Mouse (Mus musculus) spleen, adult 2 months (tissue): ENCODE results near the gene Gm28043.

Experiments used
- CTCF ChIP-seq: fragments of 200-500 bp; IDR thresholded peaks from 2 replicates; pipeline ENCODE4 v1.5.1; 2011; ENCODE audit warnings: mild to moderate bottlenecking, inconsistent platforms; ENCODE audit not compliant: insufficient read depth, insufficient read length, insufficient replicate concordance; ENCODE audit errors: extremely low read depth
- POLR2A ChIP-seq: fragments of 200-500 bp; IDR thresholded peaks from 2 replicates; pipeline ENCODE4 v1.6.1; 2011; ENCODE audit warnings: low read depth, low read length, inconsistent platforms

GRCm38 (mm10) chr17:29595891-29596770 lies 18.5 kb upstream of the Gm28043 start:
- TF ChIP-seq CTCF (no peak), POLR2A (no peak)
